Mouse (Mus musculus): ENCODE data around the gene Nck1. TPM values are rescaled to one million over a fixed set of nuclear protein-coding genes. Genes with fewer than 3 reads are reported as not detected.

Nck1 gene
- polyA plus RNA-seq, 1 experiment from 2014 or later, result 61.9 TPM

GRCm38 (mm10) chr9:100532847-100533505 is 13.0 kb downstream of the Nck1 start:
- Histone ChIP-seq H3K9me3 (replicated peaks) (no peaks in the 10 kb centered on the region), H3K27me3 (replicated peaks) (no peaks in the 10 kb centered on the region), H3K4me2 (no peak overlapping the region), H3K4me1 (peaks cover 5% of the 10 kb centered on the region; the same call in 1 of the 2 replicates), H3K9ac (replicated peaks) (no peak overlapping the region), H3K36me3 (no peaks in the 10 kb centered on the region), H3K4me3 (replicated peaks) (no peak overlapping the region), H3K27ac (replicated peaks) (no peak overlapping the region)
- 77% methylated on average over 3 of the region's 3 CpGs for WGBS
- ATAC-seq (ENCODE audit: low FRiP score), result no peak

- ATAC-seq (ENCODE audit: low FRiP score), result no peak
- peaks cover 5% of the 10 kb centered on the region; the same call in 1 of the 2 replicates for H3K4me1 ChIP-seq
- H3K27me3 ChIP-seq (replicated peaks), result no peaks in the 10 kb centered on the region
- H3K36me3 ChIP-seq, result no peaks in the 10 kb centered on the region
- WGBS, result 42% methylated on average over 1 of the region's 1 CpGs
- no peak overlapping the region for H3K9ac ChIP-seq (replicated peaks)
- H3K4me3 ChIP-seq (replicated peaks), result no peak overlapping the region
- no peak overlapping the region for H3K27ac ChIP-seq (replicated peaks)
- H3K4me2 ChIP-seq, result no peak overlapping the region
- H3K9me3 ChIP-seq (replicated peaks), result no peaks in the 10 kb centered on the region
These were observed 14.6 kb downstream of the Nck1 start for GRCm38 (mm10) chr9:100531296-100531695.

GRCm38 (mm10) chr9:100525225-100525624 is 20.7 kb downstream of the Nck1 start:
- ATAC-seq (ENCODE audit: low FRiP score), result no peak
- 90% methylated on average over 2 of the region's 2 CpGs for WGBS
- Histone ChIP-seq H3K36me3 (no peaks in the 10 kb centered on the region), H3K4me3 (replicated peaks) (no peak overlapping the region), H3K9ac (replicated peaks) (no peak overlapping the region), H3K27me3 (replicated peaks) (no peaks in the 10 kb centered on the region), H3K4me1 (no peaks in the 10 kb centered on the region), H3K4me2 (no peak overlapping the region), H3K27ac (replicated peaks) (no peak overlapping the region), H3K9me3 (replicated peaks) (no peaks in the 10 kb centered on the region)

GRCm38 (mm10) chr9:100522029-100522428 is 23.9 kb downstream of the Nck1 start:
- WGBS, result 83% methylated on average over 2 of the region's 2 CpGs
- H3K9ac ChIP-seq (replicated peaks), result no peak overlapping the region

GRCm38 (mm10) chr9:100520586-100520985 is 25.3 kb downstream of the Nck1 start:
- Histone ChIP-seq H3K4me3 (replicated peaks) (no peak overlapping the region), H3K36me3 (no peaks in the 10 kb centered on the region), H3K9me3 (replicated peaks) (no peaks in the 10 kb centered on the region), H3K4me2 (no peak overlapping the region), H3K27ac (replicated peaks) (no peak overlapping the region), H3K27me3 (replicated peaks) (no peaks in the 10 kb centered on the region), H3K4me1 (no peaks in the 10 kb centered on the region), H3K9ac (replicated peaks) (no peak overlapping the region)
- no peak for ATAC-seq (ENCODE audit: low FRiP score)
- WGBS, result 1% methylated on average over 2 of the region's 2 CpGs

More at GRCm38 (mm10) chr9:100522029-100522428, 23.9 kb downstream of the Nck1 start:
- Histone ChIP-seq H3K27ac (replicated peaks) (no peak overlapping the region), H3K9me3 (replicated peaks) (no peaks in the 10 kb centered on the region), H3K4me3 (replicated peaks) (no peak overlapping the region), H3K36me3 (no peaks in the 10 kb centered on the region), H3K4me2 (no peak overlapping the region), H3K4me1 (no peaks in the 10 kb centered on the region), H3K27me3 (replicated peaks) (no peaks in the 10 kb centered on the region)
- no peak for ATAC-seq (ENCODE audit: low FRiP score)

- H3K4me1 ChIP-seq, result no peaks in the 10 kb centered on the region
- no peak for ATAC-seq (ENCODE audit: low FRiP score)
- 96% methylated on average over 3 of the region's 3 CpGs for WGBS
- no peak overlapping the region for H3K27ac ChIP-seq (replicated peaks)
- H3K9me3 ChIP-seq (replicated peaks), result no peaks in the 10 kb centered on the region
- no peak overlapping the region for H3K4me3 ChIP-seq (replicated peaks)
- no peak overlapping the region for H3K4me2 ChIP-seq
- H3K27me3 ChIP-seq (replicated peaks), result no peaks in the 10 kb centered on the region
- H3K36me3 ChIP-seq, result no peaks in the 10 kb centered on the region
- no peak overlapping the region for H3K9ac ChIP-seq (replicated peaks)
These were observed 25.9 kb downstream of the Nck1 start for GRCm38 (mm10) chr9:100520012-100520411.

GRCm38 (mm10) chr9:100507581-100507980 is 38.4 kb downstream of the Nck1 start:
- Histone ChIP-seq H3K27ac (replicated peaks) (no peak overlapping the region), H3K4me2 (no peak overlapping the region), H3K9ac (replicated peaks) (no peak overlapping the region), H3K4me1 (no peaks in the 10 kb centered on the region), H3K9me3 (replicated peaks) (no peaks in the 10 kb centered on the region), H3K36me3 (no peaks in the 10 kb centered on the region), H3K27me3 (replicated peaks) (no peaks in the 10 kb centered on the region), H3K4me3 (replicated peaks) (no peak overlapping the region)
- no peak for ATAC-seq (ENCODE audit: low FRiP score)
- 83% methylated on average over 2 of the region's 2 CpGs for WGBS

GRCm38 (mm10) chr9:100506652-100507051 is 39.3 kb downstream of the Nck1 start:
- Histone ChIP-seq H3K9me3 (replicated peaks) (no peaks in the 10 kb centered on the region), H3K4me3 (replicated peaks) (no peak overlapping the region), H3K4me1 (no peaks in the 10 kb centered on the region), H3K9ac (replicated peaks) (no peak overlapping the region), H3K27me3 (replicated peaks) (no peaks in the 10 kb centered on the region), H3K36me3 (no peaks in the 10 kb centered on the region), H3K4me2 (no peak overlapping the region), H3K27ac (replicated peaks) (no peak overlapping the region)
- no peak for ATAC-seq (ENCODE audit: low FRiP score)
- 75% methylated on average over 2 of the region's 2 CpGs for WGBS

GRCm38 (mm10) chr9:100505498-100505897 is 40.4 kb downstream of the Nck1 start:
- Histone ChIP-seq H3K36me3 (no peaks in the 10 kb centered on the region), H3K4me3 (replicated peaks) (no peak overlapping the region), H3K4me1 (no peaks in the 10 kb centered on the region), H3K9ac (replicated peaks) (no peak overlapping the region), H3K4me2 (no peak overlapping the region), H3K27ac (replicated peaks) (no peak overlapping the region), H3K9me3 (replicated peaks) (no peaks in the 10 kb centered on the region), H3K27me3 (replicated peaks) (no peaks in the 10 kb centered on the region)
- no peak for ATAC-seq (ENCODE audit: low FRiP score)
- 93% methylated on average over 4 of the region's 4 CpGs for WGBS

- Histone ChIP-seq H3K36me3 (no peaks in the 10 kb centered on the region), H3K9me3 (replicated peaks) (no peaks in the 10 kb centered on the region), H3K27ac (replicated peaks) (no peak overlapping the region), H3K4me3 (replicated peaks) (no peak overlapping the region), H3K27me3 (replicated peaks) (no peaks in the 10 kb centered on the region), H3K4me1 (no peaks in the 10 kb centered on the region), H3K9ac (replicated peaks) (no peak overlapping the region), H3K4me2 (no peak overlapping the region)
- 92% methylated on average over 5 of the region's 5 CpGs for WGBS
- no peak for ATAC-seq (ENCODE audit: low FRiP score)
These were observed 52.2 kb downstream of the Nck1 start for GRCm38 (mm10) chr9:100493611-100494261.

GRCm38 (mm10) chr9:100491424-100491823 is 54.5 kb downstream of the Nck1 start:
- Histone ChIP-seq H3K4me1 (no peaks in the 10 kb centered on the region), H3K27ac (replicated peaks) (no peak overlapping the region), H3K36me3 (no peaks in the 10 kb centered on the region), H3K27me3 (replicated peaks) (no peaks in the 10 kb centered on the region), H3K4me2 (no peak overlapping the region), H3K9ac (replicated peaks) (no peak overlapping the region), H3K9me3 (replicated peaks) (no peaks in the 10 kb centered on the region), H3K4me3 (replicated peaks) (no peak overlapping the region)
- ATAC-seq (ENCODE audit: low FRiP score), result no peak
- WGBS, result 86% methylated on average over 1 of the region's 1 CpGs

- H3K4me1 ChIP-seq, result no peaks in the 10 kb centered on the region
- H3K27ac ChIP-seq (replicated peaks), result no peak overlapping the region
- H3K9me3 ChIP-seq (replicated peaks), result no peaks in the 10 kb centered on the region
- H3K36me3 ChIP-seq, result no peaks in the 10 kb centered on the region
- H3K9ac ChIP-seq (replicated peaks), result no peak overlapping the region
- no peaks in the 10 kb centered on the region for H3K27me3 ChIP-seq (replicated peaks)
- 95% methylated on average over 6 of the region's 6 CpGs for WGBS
- no peak overlapping the region for H3K4me2 ChIP-seq
- ATAC-seq (ENCODE audit: low FRiP score), result no peak
- H3K4me3 ChIP-seq (replicated peaks), result no peak overlapping the region
These were observed 57.0 kb downstream of the Nck1 start for GRCm38 (mm10) chr9:100488969-100489368.
